Mouse (Mus musculus): ENCODE results near the gene Grid2.

DNA sequence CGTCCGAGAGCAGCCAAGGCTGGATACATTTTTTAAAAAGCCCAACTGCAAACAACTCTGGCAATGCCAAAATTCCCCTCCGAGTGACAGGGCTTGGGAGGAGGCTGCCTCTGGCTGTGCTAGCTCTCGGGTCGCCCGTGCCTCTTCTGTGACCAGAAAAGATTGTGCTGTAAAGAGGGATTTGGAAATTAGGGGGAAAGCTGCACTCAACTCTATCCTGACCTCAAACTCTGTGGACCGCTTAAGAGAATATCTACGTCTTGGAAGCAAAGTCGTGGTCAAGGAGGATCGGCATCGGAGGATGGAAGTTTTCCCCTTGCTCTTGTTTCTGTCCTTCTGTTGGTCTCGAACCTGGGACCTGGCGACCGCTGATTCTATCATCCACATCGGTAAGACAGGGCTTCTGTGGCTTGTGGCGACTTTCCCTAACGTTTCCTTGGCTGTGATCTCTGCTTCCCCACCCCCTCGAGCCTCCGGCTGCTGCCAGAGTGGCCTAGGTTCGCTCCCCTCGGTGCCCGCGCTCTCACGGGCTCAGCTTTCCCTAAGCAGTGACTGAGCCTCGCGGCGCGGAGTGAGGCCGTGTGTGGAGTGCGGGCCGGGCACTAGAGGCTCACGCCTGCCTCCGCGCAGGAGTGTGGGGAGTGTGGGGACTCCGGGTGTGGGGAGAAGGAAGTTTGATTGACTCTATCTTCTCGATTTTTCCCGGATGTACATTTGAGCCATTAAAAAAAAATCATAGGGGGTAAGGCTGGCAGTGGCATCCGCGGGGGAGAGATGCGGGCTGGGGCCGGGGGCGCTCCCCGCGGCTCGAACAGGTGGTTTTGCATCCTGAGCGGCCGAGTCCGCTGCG, 1.1 kb downstream of the Grid2 start:
- no peak for TF ChIP-seq CTCF (IDR thresholded peaks at IDR 0.05; ENCODE audit: extremely low read depth, insufficient read length, insufficient replicate concordance, low read depth, low read length)
- TF ChIP-seq POLR2A (IDR thresholded peaks at IDR 0.05; ENCODE audit: low read depth, low read length) = no peak
